Mouse (Mus musculus) megakaryocyte-erythroid progenitor cell, adult 5-6 weeks (primary cell): ENCODE measurements around the gene Hrh3. TPM values are rescaled to one million over a fixed set of nuclear protein-coding genes. Genes with fewer than 3 reads are reported as not detected.

Experiments used
- ATAC-seq: replicated peaks from 2 replicates; pipeline ENCODE4 v1.8.0; 2016; ENCODE audit warnings: mild to moderate bottlenecking, inconsistent platforms; ENCODE audit not compliant: severe bottlenecking, poor library complexity, low FRiP score, low TSS enrichment
- total RNA-seq, 2 experiments: library from RNA; stranded (forward) in 1 of 2; stranded (reverse) in 1 of 2; fragments of 200-1000, 215-1000 nt in 1 of 2; fragments of >200 nt in 1 of 2; fragmentation: Nextera tagmentation in 1 of 2; gene quantifications; 2 replicates each; pipeline ENCODE4 v1.2.3; 2014 to 2017

The Hrh3 gene
- total RNA-seq, 2 experiments from 2014 or later: not detected

DNA sequence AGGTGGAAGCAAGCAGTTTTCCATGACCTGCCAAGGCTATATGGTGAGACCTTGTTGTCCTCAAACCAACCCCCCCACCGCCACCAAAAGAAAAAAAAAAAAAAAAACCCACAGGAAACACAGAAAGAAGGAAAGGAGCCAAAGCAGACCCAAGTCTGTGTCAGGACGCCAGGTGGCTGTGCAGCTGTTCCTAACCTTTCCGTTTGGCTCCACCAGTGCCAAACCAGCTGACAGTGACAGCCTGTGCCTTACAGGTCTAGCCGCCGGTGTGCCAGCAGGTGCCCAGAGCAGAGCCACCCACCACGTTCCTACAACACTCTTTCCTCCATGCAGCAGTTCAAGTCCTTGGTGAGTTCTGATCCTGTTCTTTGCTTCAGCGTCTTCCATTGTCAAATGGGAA is 31.4 kb downstream of the Hrh3 start:
- ATAC-seq: no peak

DNA sequence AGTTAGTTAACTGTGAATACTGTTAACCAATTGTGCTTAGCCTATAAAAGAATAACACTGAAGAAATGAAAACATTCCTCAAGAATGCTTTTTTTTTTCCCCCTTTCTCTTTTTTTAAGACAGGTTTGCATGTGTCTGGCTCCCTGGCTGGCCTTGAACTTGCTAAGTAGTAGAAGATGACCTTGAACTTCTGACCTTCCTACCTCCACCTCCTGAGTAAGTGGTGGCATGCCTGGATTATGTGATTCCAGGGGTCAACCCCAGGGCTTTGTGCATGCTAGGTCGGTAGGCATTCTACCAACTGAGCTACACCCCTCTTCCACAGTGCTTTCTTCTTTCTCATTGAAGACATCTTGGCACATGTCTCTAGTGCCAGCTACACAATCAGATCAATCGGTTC is 32.6 kb downstream of the Hrh3 start:
- ATAC-seq: no peak

DNA sequence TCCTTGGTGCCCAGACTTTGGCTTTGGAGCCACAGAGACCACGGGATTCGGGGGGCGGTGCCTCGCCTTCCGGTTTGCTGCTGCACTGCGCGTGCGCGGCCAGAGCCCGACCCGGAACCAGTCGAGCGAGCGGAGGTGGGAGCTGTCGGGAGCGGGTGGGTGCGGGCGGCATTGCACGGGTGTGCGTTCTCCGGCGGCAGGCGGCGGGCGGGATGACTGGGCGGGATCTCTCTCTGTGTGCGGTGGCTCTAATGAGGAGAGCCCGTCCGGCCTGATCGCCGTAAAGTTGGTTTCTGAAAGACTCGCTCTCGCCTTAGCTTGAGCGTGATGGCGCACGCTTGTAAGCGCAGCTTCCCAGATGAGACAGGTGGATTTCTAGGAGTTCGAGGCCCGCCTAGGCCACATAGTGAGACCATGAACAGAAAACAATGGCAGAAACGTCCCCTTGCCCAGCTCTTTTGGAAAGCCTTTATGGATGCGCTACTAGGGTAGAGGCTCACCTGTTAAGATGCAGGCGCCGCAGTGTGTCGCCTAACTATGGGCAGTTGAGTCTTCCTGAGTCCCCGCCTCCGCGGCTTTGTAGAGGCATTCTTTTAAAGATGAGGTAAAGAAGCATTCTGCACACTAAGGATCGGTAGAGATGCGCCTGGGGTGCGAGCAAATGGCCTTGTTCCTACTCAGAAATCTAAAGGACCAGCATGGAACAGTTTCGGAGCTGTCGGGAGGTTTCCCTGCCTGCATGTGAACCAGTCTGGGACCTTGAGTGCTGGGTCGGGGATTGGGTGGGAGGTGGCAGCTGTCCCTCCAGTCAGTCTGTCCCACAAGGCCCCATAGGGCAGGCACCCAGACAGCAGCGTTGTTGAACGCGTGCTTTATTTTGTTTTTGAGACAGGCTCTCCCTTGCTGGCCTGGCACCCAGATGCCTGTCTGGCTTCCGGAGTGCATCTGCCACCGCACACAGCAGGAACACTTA is 33.5 kb downstream of the Hrh3 start, which contains the start of gene Mtg2:
Gene Mtg2 (plus strand): TSS at position 108 of the 973 bp plus-strand sequence.
- ATAC-seq: peak; percentile 91

DNA sequence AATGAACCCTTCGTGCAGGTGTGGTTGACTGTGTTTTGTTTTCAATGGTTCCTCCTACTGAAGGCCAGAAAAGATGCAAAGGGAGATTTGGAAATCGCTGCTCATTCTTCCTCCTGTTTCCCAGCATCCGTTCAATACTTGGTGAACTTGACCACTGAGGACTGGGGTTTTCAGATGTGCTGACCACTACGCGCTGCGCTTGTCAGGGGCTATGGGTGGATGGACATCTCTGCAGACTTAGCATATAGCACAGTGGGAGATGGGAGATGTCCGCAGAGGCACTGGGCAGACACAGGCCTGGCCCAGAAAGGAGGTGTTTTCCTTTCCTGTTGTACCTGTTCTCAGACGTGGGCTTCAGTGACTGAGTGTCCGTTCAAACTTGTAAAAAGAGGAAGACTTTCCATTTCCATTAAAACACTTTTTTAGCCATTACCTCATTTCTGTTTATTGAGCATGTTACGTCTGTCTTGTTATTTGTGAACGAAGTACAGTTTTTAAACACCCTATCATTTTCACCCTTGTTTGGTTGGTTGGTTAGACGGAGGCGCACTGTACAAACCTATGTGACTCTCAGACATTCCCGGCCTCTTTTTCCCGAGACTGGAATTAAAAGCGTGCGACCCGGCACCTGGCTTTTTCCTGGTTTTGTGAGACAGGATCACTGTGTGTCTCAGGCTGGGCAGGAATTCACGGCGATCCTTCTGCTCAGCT is 34.4 kb downstream of the Hrh3 start:
- peak; percentile 50 for ATAC-seq

DNA sequence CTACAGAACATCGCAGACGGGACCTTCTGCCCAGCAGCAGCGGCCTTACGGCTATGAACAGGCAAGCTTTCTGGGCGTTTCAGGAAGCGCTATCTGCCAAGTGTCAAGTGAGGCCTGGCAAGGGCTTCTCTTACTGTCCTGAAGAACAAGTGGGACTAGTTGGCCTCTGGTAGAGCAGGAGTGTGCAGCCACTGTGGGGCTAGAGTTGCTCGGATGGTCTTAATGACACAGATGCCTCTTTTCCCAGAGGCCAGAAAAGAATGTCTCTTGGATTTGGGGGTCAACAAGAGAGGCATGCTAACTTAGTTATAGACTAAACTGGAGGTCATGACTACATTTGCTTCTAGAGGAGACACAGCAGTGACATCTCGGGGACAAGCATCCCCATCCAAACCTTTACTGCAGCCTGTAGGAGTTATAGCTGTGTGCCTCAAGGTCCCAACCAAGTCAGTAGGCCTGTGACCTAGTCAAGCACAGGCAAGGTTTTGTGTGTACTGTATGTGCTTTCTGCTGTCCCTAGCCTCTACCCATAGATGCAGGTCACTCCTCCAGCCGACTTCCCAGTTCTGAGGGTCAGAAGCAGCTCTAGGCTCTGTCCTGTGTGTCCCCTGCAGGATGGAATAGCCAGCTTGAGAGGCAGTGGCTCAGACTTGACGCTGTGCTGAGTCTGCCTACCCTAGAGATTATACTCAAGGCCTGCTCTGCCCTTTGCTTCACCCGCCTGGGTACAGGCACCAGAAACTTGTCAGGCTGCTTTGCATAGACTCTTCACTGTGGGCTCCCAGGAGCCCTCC is 40.8 kb downstream of the Hrh3 start:
- 0 out of 2 replicates have a peak, but pooled peaks have one; percentile 15 for ATAC-seq

DNA sequence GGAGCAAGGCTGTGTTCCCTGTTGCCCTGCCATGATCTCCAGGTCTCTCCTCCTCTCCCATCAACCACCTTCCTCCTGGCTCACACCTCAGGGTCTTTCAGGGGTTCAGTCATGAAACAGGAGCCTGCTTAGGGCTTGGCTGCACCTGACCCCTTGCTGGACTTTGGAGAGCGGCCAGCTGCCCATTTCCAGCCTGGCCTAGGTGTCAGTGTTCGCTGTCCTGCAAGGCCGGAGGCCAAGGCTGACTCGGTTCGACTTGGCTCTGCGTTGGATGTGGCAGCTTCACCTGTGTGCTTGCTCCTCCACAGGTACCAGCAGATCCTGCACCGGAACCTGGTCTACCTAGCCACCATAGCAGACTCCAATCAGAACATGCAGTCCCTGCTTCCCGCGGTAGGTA is 51.3 kb downstream of the Hrh3 start:
- ATAC-seq: no peak

- peak; percentile 39; the same call in 1 of the 2 replicates for ATAC-seq
Observed at GRCm38 (mm10) chr2:180051986-180052733, 52.1 kb downstream of the Hrh3 start.

GRCm38 (mm10) chr2:180050986-180051385 is 53.3 kb downstream of the Hrh3 start:
- peak; percentile 81 for ATAC-seq

Other genes starting within 250 kb of the Hrh3 start
- gene Taf4, start 127.8 kb downstream of the Hrh3 start, total RNA-seq (2014; fragmentation: Nextera tagmentation): 22.1 and 31.5 TPM in 2 replicates
- 20.1 and 28.4 TPM in 2 replicates for gene Taf4, start 127.8 kb downstream of the Hrh3 start, total RNA-seq (2017)
- gene Lsm14b, start 79.5 kb downstream of the Hrh3 start, total RNA-seq (2014; fragmentation: Nextera tagmentation): 14.9 and 28.0 TPM in 2 replicates
- 25.1 and 44.2 TPM in 2 replicates for gene Lsm14b, start 79.5 kb downstream of the Hrh3 start, total RNA-seq (2017)
- gene Psma7, start 62.1 kb downstream of the Hrh3 start, total RNA-seq (2014; fragmentation: Nextera tagmentation): 333 and 334 TPM in 2 replicates
- 395 and 441 TPM in 2 replicates for gene Psma7, start 62.1 kb downstream of the Hrh3 start, total RNA-seq (2017)
- 2.2 and 3.4 TPM in 2 replicates for gene Ss18l1, start 62.0 kb downstream of the Hrh3 start, total RNA-seq (2014; fragmentation: Nextera tagmentation)
- gene Ss18l1, start 62.0 kb downstream of the Hrh3 start, total RNA-seq (2017): 2.3 and 4.0 TPM in 2 replicates
- gene Mtg2, start 33.9 kb downstream of the Hrh3 start, total RNA-seq (2014; fragmentation: Nextera tagmentation): 14.0 and 20.9 TPM in 2 replicates
- 14.8 and 16.7 TPM in 2 replicates for gene Mtg2, start 33.9 kb downstream of the Hrh3 start, total RNA-seq (2017)
- gene Osbpl2, start 14.8 kb upstream of the Hrh3 start, total RNA-seq (2014; fragmentation: Nextera tagmentation): 23.9 and 25.4 TPM in 2 replicates
- gene Osbpl2, start 14.8 kb upstream of the Hrh3 start, total RNA-seq (2017): 29.4 and 35.1 TPM in 2 replicates
- 143 and 144 TPM in 2 replicates for gene Adrm1, start 67.0 kb upstream of the Hrh3 start, total RNA-seq (2014; fragmentation: Nextera tagmentation)
- 51.7 and 76.2 TPM in 2 replicates for gene Adrm1, start 67.0 kb upstream of the Hrh3 start, total RNA-seq (2017)
- 0.04 and 0.25 TPM in 2 replicates for gene Lama5, start 121.4 kb upstream of the Hrh3 start, total RNA-seq (2014; fragmentation: Nextera tagmentation)
- gene Lama5, start 121.4 kb upstream of the Hrh3 start, total RNA-seq (2017): 0.05 TPM in 1 of 2 replicates, not detected in the other
- 3,693 and 4,041 TPM in 2 replicates for gene Rps21, start 152.9 kb upstream of the Hrh3 start, total RNA-seq (2014; fragmentation: Nextera tagmentation)
- gene Rps21, start 152.9 kb upstream of the Hrh3 start, total RNA-seq (2017): 2,831 and 3,324 TPM in 2 replicates
- gene Cables2, start 169.0 kb upstream of the Hrh3 start, total RNA-seq (2014; fragmentation: Nextera tagmentation): 13.8 and 14.4 TPM in 2 replicates
- gene Cables2, start 169.0 kb upstream of the Hrh3 start, total RNA-seq (2017): 7.4 and 20.8 TPM in 2 replicates
- not detected in 2 replicates for gene Rbbp8nl, start 185.4 kb upstream of the Hrh3 start, total RNA-seq (2014; fragmentation: Nextera tagmentation)
- gene Rbbp8nl, start 185.4 kb upstream of the Hrh3 start, total RNA-seq (2017): not detected in 2 replicates
- not detected in 2 replicates for gene Gata5, start 230.2 kb upstream of the Hrh3 start, total RNA-seq (2014; fragmentation: Nextera tagmentation)
- gene Gata5, start 230.2 kb upstream of the Hrh3 start, total RNA-seq (2017): not detected in 2 replicates